Mouse (Mus musculus) kidney, postnatal 0 days (tissue): ENCODE measurements at regions not wholly inside any gene's neighbourhood (a gene's known extent, or its start where the extent isn't known, plus 50 kb on each side); places are given as distances from the start of the nearest gene placed in this dataset.

ENCODE experiments used
- ATAC-seq: fragments of 200-750 bp; cut with Nextera tagmentation; replicated peaks from 2 replicates; pipeline ENCODE4 v1.8.0; 2017; ENCODE audit warnings: low read depth, moderate number of reproducible peaks, moderate TSS enrichment, moderate library complexity; ENCODE audit not compliant: low FRiP score
- DNase-seq: peaks from one replicate; pipeline ENCODE4 v3.0.0-alpha.2; 2016; ENCODE audit warnings: low spot score
- H3K27ac ChIP-seq: fragments of 300-500 bp; sonication (generic); 2 replicates; pipeline ENCODE4 v1.5.1; 2014; ENCODE audit warnings: mild to moderate bottlenecking
- H3K27me3 ChIP-seq: fragments of 300-500 bp; sonication (generic); 2 replicates; pipeline ENCODE4 v1.6.1; 2014; ENCODE audit warnings: low read length, mixed read lengths; ENCODE audit not compliant: insufficient read depth
- H3K36me3 ChIP-seq: fragments of 300-500 bp; sonication (generic); 2 replicates; pipeline ENCODE4 v1.6.1; 2014; ENCODE audit warnings: low read length, mixed read lengths; ENCODE audit not compliant: insufficient read depth
- H3K4me1 ChIP-seq: fragments of 300-500 bp; sonication (generic); replicated peaks from 2 replicates; pipeline ENCODE4 v1.6.1; 2014; ENCODE audit warnings: antibody characterized with exemption, low read length, mixed read lengths; ENCODE audit not compliant: insufficient read depth
- H3K4me2 ChIP-seq: fragments of 300-500 bp; sonication (generic); 2 replicates; pipeline ENCODE4 v1.6.1; 2014; ENCODE audit warnings: mild to moderate bottlenecking, low read length, moderate library complexity, mixed read lengths
- H3K4me3 ChIP-seq: fragments of 300-500 bp; sonication (generic); replicated peaks from 2 replicates; pipeline ENCODE4 v1.5.1; 2014; ENCODE audit warnings: low read depth, low read length
- H3K9ac ChIP-seq: fragments of 300-500 bp; sonication (generic); 2 replicates; pipeline ENCODE4 v1.6.1; 2014; ENCODE audit warnings: low read depth, low read length
- H3K9me3 ChIP-seq: fragments of 300-500 bp; sonication (generic); replicated peaks from 2 replicates; pipeline ENCODE4 v1.6.1; 2016; ENCODE audit warnings: low read length, inconsistent platforms, mixed read lengths
- CTCF ChIP-seq: IDR thresholded peaks from 2 replicates; pipeline ENCODE4 v1.5.1; 2016; ENCODE audit warnings: antibody characterized with exemption, low read depth, mild to moderate bottlenecking, moderate library complexity
- WGBS: fragments of 180-500 bp; shearing (Covaris S2); extraction: QIAGEN DNeasy Blood & Tissue Kit; methylation state at CpG from one replicate; pipeline ENCODE4 v1.1.7; 2014; 5-methylcytosine and 5-hydroxymethylcytosine counted together

DNA sequence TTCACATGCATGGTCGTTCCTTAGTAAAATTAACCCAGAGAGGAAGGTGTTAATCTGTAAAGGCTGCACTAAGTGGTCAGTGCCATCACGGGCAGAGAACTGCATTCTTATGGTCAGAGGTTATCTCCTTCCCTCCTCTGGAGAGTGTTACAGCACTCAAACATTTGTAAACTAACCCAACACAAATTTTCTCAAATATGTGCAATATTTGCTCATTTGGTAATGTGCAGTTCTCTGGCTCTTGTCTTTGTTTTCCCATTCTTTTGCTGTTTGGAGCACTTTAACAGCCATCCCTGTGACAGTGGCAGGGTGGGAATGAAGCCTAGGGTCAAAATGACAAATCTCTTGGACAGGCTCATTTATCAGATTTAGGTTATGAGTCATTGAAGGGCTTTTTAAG lies 248.5 kb upstream of the Pde3a start:
- H3K9me3 ChIP-seq = no peaks in the 10 kb centered on the region
- no peak for ATAC-seq
- 42% methylated on average over 2 of the region's 2 CpGs for WGBS

DNA sequence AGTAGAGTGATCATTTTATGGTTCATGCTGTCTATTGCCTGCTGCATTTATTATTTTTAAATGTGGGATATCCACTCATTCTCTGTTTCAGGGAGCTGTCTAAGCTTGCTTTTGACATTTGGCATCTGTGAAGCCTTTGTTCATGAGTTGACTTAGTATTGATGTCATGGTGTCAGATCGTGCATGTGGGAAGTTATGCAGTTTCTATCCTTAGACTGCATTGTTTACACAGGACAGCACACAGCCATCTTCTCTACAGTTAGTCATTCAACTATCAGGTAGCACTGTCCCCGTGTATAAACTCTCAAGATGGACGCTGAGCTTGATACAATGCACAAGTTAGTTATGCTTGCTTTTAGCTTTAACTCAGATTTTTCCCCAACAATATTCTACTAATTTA lies 247.8 kb upstream of the Pde3a start:
- Histone ChIP-seq H3K4me3 (no peak overlapping the region), H3K27me3 (no peaks in the 10 kb centered on the region), H3K9ac (no peak overlapping the region), H3K9me3 (no peaks in the 10 kb centered on the region), H3K4me1 (no peaks in the 10 kb centered on the region), H3K36me3 (no peaks in the 10 kb centered on the region), H3K4me2 (no peak overlapping the region), H3K27ac (no peak overlapping the region)
- TF ChIP-seq CTCF = no peak
- ATAC-seq (no peak), DNase-seq (peak; percentile 11)
- WGBS = 65% methylated on average over 3 of the region's 3 CpGs

More for the DNA sequence above, 248.5 kb upstream of the Pde3a start:
- DNase-seq = peak; percentile 48
- H3K27me3 ChIP-seq = no peaks in the 10 kb centered on the region
- TF ChIP-seq CTCF = no peak
- no peak overlapping the region for H3K4me2 ChIP-seq
- H3K36me3 ChIP-seq = no peaks in the 10 kb centered on the region
- no peak overlapping the region for H3K4me3 ChIP-seq
- H3K27ac ChIP-seq = no peak overlapping the region
- no peaks in the 10 kb centered on the region for H3K4me1 ChIP-seq
- no peak overlapping the region for H3K9ac ChIP-seq

DNA sequence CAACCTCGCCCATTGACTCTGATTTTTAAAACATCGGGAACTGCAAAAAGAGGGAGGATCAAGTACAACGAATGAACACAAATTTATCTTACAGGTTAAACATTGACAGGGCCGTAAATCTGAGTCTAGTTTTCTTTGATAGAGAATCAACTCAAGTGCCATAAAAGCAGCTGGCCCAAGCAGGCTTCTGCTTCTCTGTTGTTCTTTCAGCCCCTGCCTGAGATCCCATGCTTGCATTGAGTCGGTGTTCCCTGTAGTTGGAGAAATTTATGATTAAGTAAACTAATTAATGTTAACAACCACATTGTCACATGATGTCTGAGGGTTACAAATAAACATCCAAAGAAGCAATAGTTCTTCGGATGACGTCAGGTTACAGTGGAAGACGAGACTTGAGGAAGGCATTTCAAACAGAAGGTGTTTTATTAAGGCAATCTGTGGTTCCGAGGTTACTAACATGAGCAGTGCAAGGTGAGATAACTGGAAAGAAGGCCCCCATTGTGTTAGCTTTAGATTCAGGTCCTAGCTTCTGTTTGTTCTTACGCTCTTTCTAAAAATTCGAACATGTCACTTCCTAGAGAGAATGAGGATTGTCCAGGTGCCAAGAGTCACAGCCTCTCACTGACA lies 233.9 kb upstream of the Pde3a start:
- TF ChIP-seq CTCF = no peak
- no peak for ATAC-seq
- no peak overlapping the region for H3K9ac ChIP-seq

DNA sequence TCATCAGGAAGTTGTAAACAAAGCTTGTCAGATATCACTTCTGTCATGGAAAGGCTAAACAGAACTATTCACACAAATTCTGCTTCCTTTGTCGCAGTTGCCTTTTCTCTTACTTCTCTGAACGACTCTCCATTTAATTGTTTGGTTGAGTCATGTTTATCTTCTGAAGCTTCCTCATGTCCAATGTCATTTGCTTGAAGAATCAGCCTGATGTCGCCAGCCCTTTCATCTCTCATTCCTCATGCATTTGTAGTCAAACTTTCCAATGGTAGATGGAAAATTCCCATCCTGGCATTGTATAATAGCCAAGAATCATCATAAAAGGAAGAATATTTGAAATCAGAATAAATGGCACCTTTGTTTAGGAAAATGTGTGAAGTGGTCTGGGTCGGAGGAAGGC lies 225.6 kb upstream of the Pde3a start:
- Histone ChIP-seq H3K9me3 (no peaks in the 10 kb centered on the region), H3K9ac (no peak overlapping the region), H3K4me3 (no peak overlapping the region), H3K27ac (no peak overlapping the region), H3K36me3 (no peaks in the 10 kb centered on the region), H3K4me1 (no peaks in the 10 kb centered on the region), H3K27me3 (no peaks in the 10 kb centered on the region), H3K4me2 (no peak overlapping the region)
- ATAC-seq (no peak), DNase-seq (no peak)
- TF ChIP-seq CTCF = no peak
- WGBS = 73% methylated on average over 4 of the region's 4 CpGs

More for the DNA sequence above, 233.9 kb upstream of the Pde3a start:
- Histone ChIP-seq H3K4me1 (no peaks in the 10 kb centered on the region), H3K27me3 (no peaks in the 10 kb centered on the region), H3K27ac (no peak overlapping the region), H3K9me3 (no peaks in the 10 kb centered on the region), H3K4me2 (no peak overlapping the region), H3K4me3 (no peak overlapping the region), H3K36me3 (no peaks in the 10 kb centered on the region)
- 50% methylated on average over 11 of the region's 11 CpGs for WGBS
- peak; percentile 27 for DNase-seq

DNA sequence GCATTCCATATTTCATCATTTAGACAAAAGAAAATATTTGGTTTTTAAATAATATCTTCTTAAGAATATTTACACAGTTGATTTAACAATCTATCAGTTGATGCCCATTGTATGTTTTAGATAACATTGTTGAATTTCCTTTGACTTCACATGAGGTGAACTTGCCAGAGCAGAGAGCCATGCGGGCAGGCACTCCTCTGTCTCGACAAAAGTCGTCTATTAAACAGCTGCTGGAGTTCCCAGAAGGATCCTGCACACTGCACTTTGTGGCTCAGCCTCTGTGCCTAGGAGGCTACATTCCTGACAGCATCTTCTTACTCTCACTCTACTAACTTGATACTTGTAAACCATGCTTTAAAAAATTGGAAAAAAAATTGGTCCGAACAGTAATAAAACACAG lies 221.7 kb upstream of the Pde3a start:
- no peak for DNase-seq
- TF ChIP-seq CTCF = no peak
- 46% methylated on average over 4 of the region's 4 CpGs for WGBS
- Histone ChIP-seq H3K36me3 (no peaks in the 10 kb centered on the region), H3K9ac (no peak overlapping the region), H3K9me3 (no peaks in the 10 kb centered on the region), H3K27ac (no peak overlapping the region), H3K4me2 (no peak overlapping the region), H3K4me1 (no peaks in the 10 kb centered on the region), H3K27me3 (no peaks in the 10 kb centered on the region), H3K4me3 (no peak overlapping the region)
- no peak for ATAC-seq

DNA sequence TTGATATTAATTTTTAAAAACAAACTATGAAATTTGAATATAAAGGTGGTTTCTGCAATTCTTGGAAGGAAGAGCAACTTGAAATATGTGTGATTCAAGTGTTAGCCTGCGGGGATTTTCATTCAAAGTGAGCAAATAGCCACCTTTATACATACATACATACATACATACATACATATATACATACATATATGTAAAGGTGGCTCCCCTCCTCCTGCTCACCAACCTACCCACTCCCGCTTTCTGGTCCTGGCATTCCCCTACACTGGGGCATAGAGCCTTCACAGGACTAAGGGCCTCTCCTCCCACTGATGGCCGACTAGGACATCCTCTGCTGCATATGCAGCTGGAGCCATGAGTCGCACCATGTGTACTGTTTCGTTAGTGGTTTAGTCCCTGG lies 221.3 kb upstream of the Pde3a start:
- Histone ChIP-seq H3K4me2 (no peak overlapping the region), H3K27ac (no peak overlapping the region), H3K27me3 (no peaks in the 10 kb centered on the region), H3K4me3 (no peak overlapping the region), H3K9ac (no peak overlapping the region), H3K4me1 (no peaks in the 10 kb centered on the region), H3K9me3 (no peaks in the 10 kb centered on the region), H3K36me3 (no peaks in the 10 kb centered on the region)
- DNase-seq = no peak
- 84% methylated on average over 5 of the region's 5 CpGs for WGBS
- ATAC-seq = no peak
- no peak for TF ChIP-seq CTCF

DNA sequence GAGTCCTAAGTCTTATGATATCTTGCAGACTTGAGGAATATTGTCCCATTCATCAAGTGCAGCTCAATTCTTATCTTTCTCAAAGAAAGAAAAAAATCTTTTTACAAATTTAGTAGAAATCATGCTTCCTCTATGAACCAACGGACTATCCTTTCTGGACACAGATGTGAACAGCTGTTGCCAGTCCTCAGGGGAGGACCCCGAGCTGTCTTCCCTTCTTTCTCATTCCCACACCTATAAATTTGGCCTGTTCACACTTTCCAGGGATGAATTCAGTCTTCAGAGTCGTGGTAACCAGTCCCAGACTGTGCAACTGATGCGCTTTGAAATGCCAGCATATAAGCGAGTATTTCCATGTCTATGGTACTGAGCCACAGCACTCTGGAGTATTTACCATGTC lies 214.2 kb upstream of the Pde3a start:
- Histone ChIP-seq H3K4me3 (no peak overlapping the region), H3K27me3 (no peaks in the 10 kb centered on the region), H3K36me3 (no peaks in the 10 kb centered on the region), H3K27ac (no peak overlapping the region), H3K4me1 (no peaks in the 10 kb centered on the region), H3K9me3 (no peaks in the 10 kb centered on the region), H3K9ac (no peak overlapping the region), H3K4me2 (no peak overlapping the region)
- ATAC-seq (no peak), DNase-seq (peak; percentile 39)
- TF ChIP-seq CTCF = no peak
- WGBS = 52% methylated on average over 5 of the region's 5 CpGs
